In the genomic region with DNA sequence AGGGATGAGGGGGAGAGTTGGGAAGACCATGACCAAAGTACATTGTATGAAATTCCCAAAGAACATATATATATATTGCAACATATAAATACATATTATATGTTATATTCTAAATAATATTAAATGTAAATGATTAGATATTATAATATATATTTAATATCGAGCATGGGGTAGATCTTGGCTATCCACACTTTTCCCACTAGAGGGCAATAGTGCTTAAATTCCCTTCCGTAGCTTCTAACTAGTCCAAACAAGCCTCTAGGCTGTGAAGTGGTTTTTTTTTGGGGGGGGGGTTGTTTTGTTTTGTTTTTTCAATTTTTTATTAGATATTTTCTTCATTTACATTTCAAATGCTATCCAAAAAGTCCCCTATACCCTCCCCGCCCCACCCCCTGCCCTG, we compare ENCODE assay signal across 20 mouse cellular contexts.
DNase-seq lines count a peak whose midpoint lies in the region; ATAC-seq and TF ChIP-seq lines count a peak whose summit lies in the region.
"Had no signal": no experiment of that assay in that cellular context is flagged by ENCODE, and none has a peak within 500 bp of the region (broad histone marks: within the 10 kb centered on the region; RNA-seq: fewer than 3 reads in every experiment).

No protein-coding gene starts in this region.

- H3K27me3 ChIP-seq in midbrain, postnatal 0 days (ENCODE audit: insufficient read depth, low read length): no peaks in the 10 kb centered on the region
- H3K27me3 ChIP-seq in midbrain, embryonic 16.5 days (ENCODE audit: control insufficient read depth, insufficient read depth, low read depth, low read length): no peaks in the 10 kb centered on the region

- 82% methylated on average over 3 of the region's 3 CpGs for WGBS in midbrain, postnatal 0 days
- WGBS in midbrain, embryonic 16.5 days: 85% methylated on average over 3 of the region's 3 CpGs

- no peaks in the 10 kb centered on the region for H3K36me3 ChIP-seq in midbrain, postnatal 0 days (ENCODE audit: insufficient read depth, low read length)
- H3K36me3 ChIP-seq in midbrain, embryonic 16.5 days (ENCODE audit: control insufficient read depth, insufficient read depth, low read length): no peaks in the 10 kb centered on the region
- H3K36me3 ChIP-seq: heart, embryonic 12.5 days had no signal

- H3K9me3 ChIP-seq in midbrain, postnatal 0 days (ENCODE audit: low read length): no peaks in the 10 kb centered on the region
- no peaks in the 10 kb centered on the region for H3K9me3 ChIP-seq in midbrain, embryonic 16.5 days (replicated peaks; ENCODE audit: control insufficient read depth, low read length, poor library complexity, severe bottlenecking)
- H3K9me3 ChIP-seq: heart, embryonic 12.5 days had no signal

- no peak for DNase-seq in gastrocnemius, adult 2 months
- DNase-seq in gastrocnemius, postnatal 25 days: no peak
- no peak for DNase-seq in left cerebral cortex, adult 2 months (ENCODE audit: extremely low spot score in 1 of 2, low spot score in 2 of 2)
- DNase-seq in left cerebral cortex, adult 18-20 months (ENCODE audit: low spot score in 2 of 2): no peak
- no peak for DNase-seq in midbrain, postnatal 0 days (ENCODE audit: low spot score)
- no peak for DNase-seq in urinary bladder, adult 2 months (ENCODE audit: low spot score)
- DNase-seq in thymus, adult 18-20 months: no peak
- DNase-seq: adrenal gland, postnatal 10 days; cerebellum, adult 9-10 months; gastrocnemius, postnatal 14 days; heart, postnatal 4 days; kidney, postnatal 36 days; left cerebral cortex, postnatal 4 days; lung, adult 2 months; thymus, postnatal 36 days had no signal

- H3K4me3 ChIP-seq in gastrocnemius, adult 2 months: no peak overlapping the region
- no peak overlapping the region for H3K4me3 ChIP-seq in left cerebral cortex, adult 2 months
- no peak overlapping the region for H3K4me3 ChIP-seq in midbrain, postnatal 0 days (ENCODE audit: low read depth, low read length)
- no peak overlapping the region for H3K4me3 ChIP-seq in midbrain, embryonic 16.5 days (ENCODE audit: low read depth, low read length)
- H3K4me3 ChIP-seq: erythroblast, embryonic 14.5 days; heart, embryonic 12.5 days; myocyte had no signal

- intact Hi-C loops in gastrocnemius, adult 2 months (cut with DNase I): no loop called here
- intact Hi-C loops in left cerebral cortex, adult 2 months (cut with DNase I): no loop called here

- H3K27ac ChIP-seq in gastrocnemius, adult 2 months: no peak overlapping the region
- no peak overlapping the region for H3K27ac ChIP-seq in left cerebral cortex, adult 2 months
- H3K27ac ChIP-seq in midbrain, postnatal 0 days (ENCODE audit: low read depth, low read length): no peak overlapping the region
- no peak overlapping the region for H3K27ac ChIP-seq in midbrain, embryonic 16.5 days (ENCODE audit: low read length)

- no peak overlapping the region for H3K9ac ChIP-seq in midbrain, postnatal 0 days (replicated peaks; ENCODE audit: low read length, poor library complexity, severe bottlenecking)
- H3K9ac ChIP-seq in midbrain, embryonic 16.5 days (ENCODE audit: low read depth, low read length): no peak overlapping the region
- H3K9ac ChIP-seq: heart, embryonic 12.5 days had no signal

- no peaks in the 10 kb centered on the region for H3K4me1 ChIP-seq in midbrain, postnatal 0 days (ENCODE audit: insufficient read depth, low read length)
- H3K4me1 ChIP-seq in midbrain, embryonic 16.5 days (ENCODE audit: control insufficient read depth, insufficient read depth, low read length): peaks cover 15% of the 10 kb centered on the region

- H3K4me2 ChIP-seq in midbrain, postnatal 0 days (ENCODE audit: low read depth, low read length, poor library complexity, severe bottlenecking): no peak overlapping the region
- no peak overlapping the region for H3K4me2 ChIP-seq in midbrain, embryonic 16.5 days (ENCODE audit: low read length)
- H3K4me2 ChIP-seq: heart, embryonic 12.5 days had no signal

- ATAC-seq in midbrain, postnatal 0 days (ENCODE audit: low FRiP score): no peak
- ATAC-seq in midbrain, embryonic 16.5 days: no peak
- ATAC-seq: inflammation-experienced regulatory T-cells, adult 6 months had no signal

- peak; percentile 62 for TF ChIP-seq CTCF in gastrocnemius, adult 2 months (IDR thresholded peaks at IDR 0.05)
- TF ChIP-seq CTCF in left cerebral cortex, adult 2 months (IDR thresholded peaks at IDR 0.05): peak; percentile 57
- TF ChIP-seq CTCF in midbrain, postnatal 0 days (IDR thresholded peaks at IDR 0.05): peak; percentile 37
